Mouse (Mus musculus) skeletal muscle tissue, adult 2 months (tissue): ENCODE results near the gene Cer1.

Source experiments
- DNase-seq: peaks from one replicate; pipeline ENCODE4 v3.0.0-alpha.2; 2012; ENCODE audit warnings: low read depth, low spot score

The Cer1 gene

GRCm38 (mm10) chr4:82884636-82885534 lies at the start of gene Cer1:
TSS of gene Cer1 (minus strand) at chr4:82885148.
- peak; percentile 23 for DNase-seq

GRCm38 (mm10) chr4:82934308-82934707 lies 49.4 kb upstream of the Cer1 start:
- DNase-seq: peak; percentile 58

GRCm38 (mm10) chr4:82933698-82934210 lies 48.8 kb upstream of the Cer1 start:
- peak; percentile 57 for DNase-seq

- no peak for DNase-seq
Observed at GRCm38 (mm10) chr4:82930079-82930478, 45.1 kb upstream of the Cer1 start.

- DNase-seq: no peak
Observed at GRCm38 (mm10) chr4:82921962-82922361, 37.0 kb upstream of the Cer1 start.

GRCm38 (mm10) chr4:82918625-82919024 lies 33.7 kb upstream of the Cer1 start:
- no peak for DNase-seq

GRCm38 (mm10) chr4:82916678-82917050 lies 31.7 kb upstream of the Cer1 start:
- no peak for DNase-seq

GRCm38 (mm10) chr4:82916003-82916677 lies 31.2 kb upstream of the Cer1 start:
- DNase-seq: peak; percentile 10

- DNase-seq: no peak
Observed at GRCm38 (mm10) chr4:82915576-82915975, 30.6 kb upstream of the Cer1 start.

- no peak for DNase-seq
Observed at GRCm38 (mm10) chr4:82914601-82915143, 29.7 kb upstream of the Cer1 start.

- no peak for DNase-seq
Observed at GRCm38 (mm10) chr4:82895227-82895626, 10.3 kb upstream of the Cer1 start.

- no peak for DNase-seq
Observed at GRCm38 (mm10) chr4:82892247-82892646, 7.3 kb upstream of the Cer1 start.

- no peak for DNase-seq
Observed at GRCm38 (mm10) chr4:82891566-82891965, 6.6 kb upstream of the Cer1 start.

- no peak for DNase-seq
Observed at GRCm38 (mm10) chr4:82891049-82891448, 6.1 kb upstream of the Cer1 start.

- no peak for DNase-seq
Observed at GRCm38 (mm10) chr4:82890585-82890984, 5.6 kb upstream of the Cer1 start.

- DNase-seq: no peak
Observed at GRCm38 (mm10) chr4:82886148-82886547, 1.2 kb upstream of the Cer1 start.

GRCm38 (mm10) chr4:82885535-82885913 lies 576 bp upstream of the Cer1 start:
- DNase-seq: no peak

GRCm38 (mm10) chr4:82882500-82882899 lies 2.4 kb downstream of the Cer1 start:
- DNase-seq: no peak

- no peak for DNase-seq
Observed at GRCm38 (mm10) chr4:82881366-82881765, 3.6 kb downstream of the Cer1 start.

- no peak for DNase-seq
Observed at GRCm38 (mm10) chr4:82880243-82880642, 4.7 kb downstream of the Cer1 start.

GRCm38 (mm10) chr4:82879152-82879551 lies 5.8 kb downstream of the Cer1 start:
- DNase-seq: no peak

- DNase-seq: no peak
Observed at GRCm38 (mm10) chr4:82876656-82877055, 8.3 kb downstream of the Cer1 start.
